In the genomic region with DNA sequence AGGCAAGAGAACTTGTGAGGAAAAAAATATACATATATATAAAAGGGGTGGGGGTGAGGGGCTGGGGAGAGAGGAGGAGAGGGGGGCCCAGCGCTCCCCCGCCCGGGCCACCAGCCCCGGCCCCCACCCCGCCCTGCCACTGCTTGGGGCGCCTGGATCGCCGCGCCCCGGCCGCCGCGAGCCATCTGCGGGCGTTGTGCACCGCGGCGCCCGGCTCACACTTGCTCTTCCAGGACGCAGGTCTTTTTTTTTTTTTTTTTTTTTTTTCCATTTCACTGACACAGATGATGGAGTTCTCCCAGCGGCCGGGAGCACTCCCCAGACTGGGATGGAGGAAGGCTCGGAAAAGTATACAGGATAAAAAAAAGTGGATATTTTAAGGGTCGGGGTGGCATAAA, we compare ENCODE assay signal across 9 mouse cellular contexts. TPM values are rescaled to one million over a fixed set of nuclear protein-coding genes. Genes with fewer than 3 reads are reported as not detected.
DNase-seq lines count a peak whose midpoint lies in the region; ATAC-seq lines count a peak whose summit lies in the region.
"Had no signal": no experiment of that assay in that cellular context is flagged by ENCODE, and none has a peak within 500 bp of the region (broad histone marks: within the 10 kb centered on the region; RNA-seq: fewer than 3 reads in every experiment).

No protein-coding gene starts in this region.

- no peaks in the 10 kb centered on the region for H3K36me3 ChIP-seq in heart, embryonic 13.5 days
- no peaks in the 10 kb centered on the region for H3K36me3 ChIP-seq in hindbrain, embryonic 12.5 days
- H3K36me3 ChIP-seq in midbrain, embryonic 12.5 days: no peaks in the 10 kb centered on the region
- H3K36me3 ChIP-seq: G1E had no signal

- H3K4me1 ChIP-seq in heart, embryonic 13.5 days: peaks cover 65% of the 10 kb centered on the region
- H3K4me1 ChIP-seq in brown adipose tissue, adult 24 weeks (ENCODE audit: control insufficient read depth, insufficient read depth, insufficient read length, low read length): peaks cover 3% of the 10 kb centered on the region
- H3K4me1 ChIP-seq in hindbrain, embryonic 12.5 days: peaks cover 61% of the 10 kb centered on the region
- H3K4me1 ChIP-seq in midbrain, embryonic 12.5 days: peaks cover 64% of the 10 kb centered on the region

- H3K27me3 ChIP-seq in heart, embryonic 13.5 days (replicated peaks): peaks cover 38% of the 10 kb centered on the region
- H3K27me3 ChIP-seq in hindbrain, embryonic 12.5 days: peaks cover 50% of the 10 kb centered on the region
- H3K27me3 ChIP-seq in midbrain, embryonic 12.5 days: peaks cover 46% of the 10 kb centered on the region

- DNase-seq in heart, postnatal 10 days: no peak

- H3K4me3 ChIP-seq in heart, embryonic 13.5 days: peak overlapping the region; percentile 74
- peak overlapping the region; percentile 19 for H3K4me3 ChIP-seq in brown adipose tissue, adult 24 weeks (ENCODE audit: insufficient read depth, low read depth, low read length)
- H3K4me3 ChIP-seq in hindbrain, embryonic 12.5 days: peak overlapping the region; percentile 61
- H3K4me3 ChIP-seq in midbrain, embryonic 12.5 days: peak overlapping the region; percentile 71

- H3K9me3 ChIP-seq in heart, embryonic 13.5 days: no peaks in the 10 kb centered on the region
- no peaks in the 10 kb centered on the region for H3K9me3 ChIP-seq in hindbrain, embryonic 12.5 days (replicated peaks)
- H3K9me3 ChIP-seq in midbrain, embryonic 12.5 days: no peaks in the 10 kb centered on the region

- no peak for ATAC-seq in heart, embryonic 13.5 days (ENCODE audit: extremely low read depth, insufficient number of reproducible peaks, low FRiP score, low TSS enrichment)
- ATAC-seq in hindbrain, embryonic 12.5 days (ENCODE audit: low FRiP score): peak; percentile 53
- ATAC-seq in midbrain, embryonic 12.5 days (ENCODE audit: low FRiP score, low read depth): peak; percentile 60
- ATAC-seq in megakaryocyte-erythroid progenitor cell, adult 5-6 weeks (replicated peaks; ENCODE audit: low FRiP score, low TSS enrichment, poor library complexity, severe bottlenecking): no peak
- no peak for ATAC-seq in monocyte, adult 5-6 weeks (replicated peaks; ENCODE audit: insufficient number of reproducible peaks, low FRiP score, low TSS enrichment, poor library complexity, severe bottlenecking)
- ATAC-seq in inflammation-experienced regulatory T-cells, adult 6 months: no peak

- intact Hi-C loops in heart, postnatal 10 days (cut with DNase I): loop anchor here (2.0 to 5.0 kb wide), 2 partner anchors 42 to 626 kb away; no protein-coding TSS in a partner anchor

- peak overlapping the region; percentile 78 for H3K4me2 ChIP-seq in heart, embryonic 13.5 days
- peak overlapping the region; percentile 87 for H3K4me2 ChIP-seq in hindbrain, embryonic 12.5 days (replicated peaks)
- H3K4me2 ChIP-seq in midbrain, embryonic 12.5 days (replicated peaks): peak overlapping the region; percentile 86

- H3K9ac ChIP-seq in heart, embryonic 13.5 days: peak overlapping the region; percentile 89
- H3K9ac ChIP-seq in hindbrain, embryonic 12.5 days: peak overlapping the region; percentile 82
- H3K9ac ChIP-seq in midbrain, embryonic 12.5 days (replicated peaks): peak overlapping the region; percentile 83

- 2% methylated on average over 23 of the region's 24 CpGs for WGBS in heart, embryonic 13.5 days
- WGBS in hindbrain, embryonic 12.5 days: 3% methylated on average over 9 of the region's 24 CpGs
- 1% methylated on average over 21 of the region's 24 CpGs for WGBS in midbrain, embryonic 12.5 days

- H3K27ac ChIP-seq in heart, embryonic 13.5 days (replicated peaks): peak overlapping the region; percentile 96
- no peak overlapping the region for H3K27ac ChIP-seq in brown adipose tissue, adult 24 weeks (replicated peaks; ENCODE audit: low read depth, low read length)
- peak overlapping the region; percentile 90 for H3K27ac ChIP-seq in hindbrain, embryonic 12.5 days
- H3K27ac ChIP-seq in midbrain, embryonic 12.5 days (replicated peaks): peak overlapping the region; percentile 93

RNA-seq across cellular contexts. Expression of gene Prox1, which starts 0.3 kb away (rescaled TPM):
- 16.0 and 17.5 TPM in 2 replicates for polyA plus RNA-seq in heart, embryonic 13.5 days (2015; fragmentation: Nextera tagmentation; extraction: Ambion mirVana)
- 10 to 100 TPM; 34.3 to 68.1 TPM for total RNA-seq in heart, postnatal 10 days (2021)
- 0.24 TPM in 1 of 2 replicates, not detected in the other for polyA plus RNA-seq in brown adipose tissue, adult 24 weeks (2012; ENCODE audit: insufficient read depth, insufficient read length, missing spikeins)
- 10.8 and 12.5 TPM in 2 replicates for polyA plus RNA-seq in hindbrain, embryonic 12.5 days (2016; fragmentation: Nextera tagmentation; extraction: Ambion mirVana)
- polyA plus RNA-seq in midbrain, embryonic 12.5 days (2016; fragmentation: Nextera tagmentation; extraction: Ambion mirVana): 10.5 and 10.7 TPM in 2 replicates
- total RNA-seq in megakaryocyte-erythroid progenitor cell, adult 5-6 weeks (2014; fragmentation: Nextera tagmentation): not detected in 2 replicates
- 0.30 TPM in 1 of 2 replicates, not detected in the other for total RNA-seq in megakaryocyte-erythroid progenitor cell, adult 5-6 weeks (2017)
- total RNA-seq in monocyte, adult 5-6 weeks (2017): not detected in 3 replicates
- under 1 TPM in 1 of 3 experiments, not detected in 2; 0.18 TPM for polyA plus RNA-seq in inflammation-experienced regulatory T-cells, adult 6 months (2017; shearing (Covaris generic))
- polyA plus RNA-seq: G1E had no signal

Comparison
In these comparisons a context has a peak if more than half of its experiments do, and no peak if none do; other contexts are left out.
1. ATAC-seq: peak in hindbrain, embryonic 12.5 days (single experiment) and midbrain, embryonic 12.5 days (single experiment); none in heart, embryonic 13.5 days (single experiment), megakaryocyte-erythroid progenitor cell, adult 5-6 weeks (single experiment), monocyte, adult 5-6 weeks (single experiment) and inflammation-experienced regulatory T-cells, adult 6 months (single experiment).
2. H3K4me3 ChIP-seq: peak in every context shown above with its lines; median percentile 74 in heart, embryonic 13.5 days; 71 in midbrain, embryonic 12.5 days; 61 in hindbrain, embryonic 12.5 days; 19 in brown adipose tissue, adult 24 weeks.
3. Peak in every context shown above with its lines, with median percentiles within 50 percentile points of each other: H3K4me2 ChIP-seq and H3K9ac ChIP-seq.